Mouse (Mus musculus): ENCODE measurements around the gene Prkce.

GRCm38 (mm10) chr17:86327958-86328357, 160.4 kb downstream of the Prkce start:
- no peak for TF ChIP-seq CTCF (IDR thresholded peaks at IDR 0.05)
- TF ChIP-seq POLR2A (IDR thresholded peaks at IDR 0.05; ENCODE audit: insufficient read depth, low read depth, low read length), result no peak
- no peak for TF ChIP-seq EP300 (IDR thresholded peaks at IDR 0.05; ENCODE audit: insufficient read depth, low read depth, low read length)
